Mouse (Mus musculus): Measurements from ENCODE around the gene Sdk1. TPM values are rescaled to one million over a fixed set of nuclear protein-coding genes. Genes with fewer than 3 reads are reported as not detected.

The Sdk1 gene
- polyA plus RNA-seq, 1 experiment from 2014 or later: 3.4 TPM

DNA sequence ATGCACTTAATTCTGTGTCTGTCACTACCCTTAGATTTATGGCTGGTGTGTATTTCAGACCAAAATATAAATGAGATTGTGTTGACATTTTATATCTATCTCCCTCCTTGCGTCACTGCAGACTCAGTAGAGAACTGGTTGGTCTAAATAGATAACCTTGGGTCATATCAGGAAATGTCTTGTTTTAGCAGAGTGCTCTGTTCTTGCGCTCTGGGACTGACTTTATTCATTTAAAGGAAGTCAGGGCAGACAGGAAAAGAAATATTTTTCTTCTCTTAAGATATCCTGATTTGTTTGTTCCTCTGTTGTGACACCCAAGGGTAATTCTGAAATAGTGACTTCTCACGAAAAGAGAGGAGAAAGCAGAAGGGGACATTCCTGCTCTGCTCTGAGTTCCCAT is 669.2 kb downstream of the Sdk1 start:
- 59% methylated on average over 3 of the region's 3 CpGs for WGBS
- no peak overlapping the region for H3K27ac ChIP-seq (ENCODE audit: low read length)

DNA sequence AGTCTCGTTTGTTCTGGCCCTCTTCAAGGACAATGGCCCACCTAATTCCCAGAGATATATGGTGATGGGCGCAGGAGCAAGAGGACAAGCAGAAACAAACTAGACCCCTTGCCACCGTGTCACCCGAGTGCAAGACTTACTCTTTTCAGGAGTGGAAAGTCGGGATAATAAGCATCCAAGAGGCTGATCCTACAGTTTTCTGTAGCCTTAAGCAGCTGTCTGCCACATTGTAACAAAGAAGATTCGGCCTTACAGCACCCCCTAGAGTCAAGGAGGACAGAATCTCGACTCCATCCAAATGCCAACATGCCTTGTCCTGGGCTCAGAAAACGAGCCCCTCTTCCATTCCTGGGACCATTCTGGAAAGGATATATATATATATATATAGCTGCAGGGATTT is 669.6 kb downstream of the Sdk1 start:
- Histone ChIP-seq H3K4me1 (ENCODE audit: control insufficient read depth, insufficient read depth, low read length) (0 out of 2 replicates have a peak, but pooled peaks cover 5% of the 10 kb centered on the region), H3K27ac (ENCODE audit: low read length) (no peak overlapping the region), H3K4me3 (replicated peaks; ENCODE audit: low read length) (no peak overlapping the region), H3K9me3 (replicated peaks; ENCODE audit: control insufficient read depth, low read length) (no peaks in the 10 kb centered on the region), H3K27me3 (ENCODE audit: control insufficient read depth, insufficient read depth, low read length) (no peaks in the 10 kb centered on the region), H3K4me2 (ENCODE audit: low read depth, low read length) (no peak overlapping the region), H3K36me3 (ENCODE audit: control insufficient read depth, insufficient read depth, low read length) (no peaks in the 10 kb centered on the region), H3K9ac (ENCODE audit: low read length) (no peak overlapping the region)
- ATAC-seq (ENCODE audit: insufficient read depth, low FRiP score): no peak
- 62% methylated on average over 8 of the region's 8 CpGs for WGBS

More for the DNA sequence above, 669.2 kb downstream of the Sdk1 start:
- no peak for ATAC-seq (ENCODE audit: insufficient read depth, low FRiP score)
- no peaks in the 10 kb centered on the region for H3K36me3 ChIP-seq (ENCODE audit: control insufficient read depth, insufficient read depth, low read length)
- no peaks in the 10 kb centered on the region for H3K27me3 ChIP-seq (ENCODE audit: control insufficient read depth, insufficient read depth, low read length)
- no peak overlapping the region for H3K9ac ChIP-seq (ENCODE audit: low read length)
- no peak overlapping the region for H3K4me3 ChIP-seq (replicated peaks; ENCODE audit: low read length)
- H3K9me3 ChIP-seq (replicated peaks; ENCODE audit: control insufficient read depth, low read length): no peaks in the 10 kb centered on the region
- no peak overlapping the region for H3K4me2 ChIP-seq (ENCODE audit: low read depth, low read length)
- H3K4me1 ChIP-seq (ENCODE audit: control insufficient read depth, insufficient read depth, low read length): 0 out of 2 replicates have a peak, but pooled peaks cover 5% of the 10 kb centered on the region

DNA sequence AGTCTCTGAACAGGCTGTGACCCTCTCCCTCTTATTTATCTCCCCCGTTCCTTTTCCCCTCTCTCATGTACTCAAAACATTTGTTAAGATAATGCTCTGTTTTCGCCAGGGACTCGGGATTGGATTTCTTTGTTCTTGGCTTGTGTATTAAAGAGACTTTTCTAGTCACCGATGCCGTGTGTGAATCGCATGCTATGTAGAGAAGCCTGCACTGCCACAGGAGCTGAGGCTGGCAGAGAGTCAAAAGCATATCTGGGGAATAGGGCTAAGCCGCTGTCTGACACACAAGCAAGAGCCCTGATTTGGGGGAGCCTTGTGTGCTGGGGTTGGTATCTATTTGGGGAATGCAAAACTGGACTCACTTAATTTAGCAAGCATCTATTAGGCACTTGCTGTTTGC is 671.6 kb downstream of the Sdk1 start:
- H3K27me3 ChIP-seq (ENCODE audit: control insufficient read depth, insufficient read depth, low read length): no peaks in the 10 kb centered on the region
- no peaks in the 10 kb centered on the region for H3K9me3 ChIP-seq (replicated peaks; ENCODE audit: control insufficient read depth, low read length)
- H3K36me3 ChIP-seq (ENCODE audit: control insufficient read depth, insufficient read depth, low read length): no peaks in the 10 kb centered on the region
- no peaks in the 10 kb centered on the region for H3K4me1 ChIP-seq (ENCODE audit: control insufficient read depth, insufficient read depth, low read length)
- no peak overlapping the region for H3K27ac ChIP-seq (ENCODE audit: low read length)
- ATAC-seq (ENCODE audit: insufficient read depth, low FRiP score): no peak
- H3K9ac ChIP-seq (ENCODE audit: low read length): no peak overlapping the region
- H3K4me3 ChIP-seq (replicated peaks; ENCODE audit: low read length): no peak overlapping the region
- 62% methylated on average over 7 of the region's 7 CpGs for WGBS
- H3K4me2 ChIP-seq (ENCODE audit: low read depth, low read length): no peak overlapping the region

DNA sequence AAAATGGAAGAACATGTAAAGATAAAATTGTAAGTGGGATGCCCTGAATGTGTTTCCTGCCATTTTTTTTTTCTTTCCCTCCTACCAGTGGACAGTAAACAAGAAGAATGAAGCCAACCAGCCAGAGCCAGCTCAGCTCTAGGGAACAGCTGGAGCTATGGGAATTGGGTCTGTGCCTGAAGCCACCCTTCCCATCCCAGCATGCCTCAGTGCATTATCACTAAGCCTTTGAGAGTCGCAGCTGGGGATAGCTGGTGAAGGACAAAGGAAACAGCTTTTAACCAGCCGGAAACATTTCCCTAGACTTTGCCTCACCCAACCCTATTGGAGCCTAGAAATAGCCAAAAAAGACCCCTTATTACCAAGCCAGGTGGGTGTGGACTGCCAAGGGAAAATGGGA is 675.7 kb downstream of the Sdk1 start:
- Histone ChIP-seq H3K36me3 (ENCODE audit: control insufficient read depth, insufficient read depth, low read length) (no peaks in the 10 kb centered on the region), H3K9me3 (replicated peaks; ENCODE audit: control insufficient read depth, low read length) (no peaks in the 10 kb centered on the region), H3K9ac (ENCODE audit: low read length) (no peak overlapping the region), H3K4me3 (replicated peaks; ENCODE audit: low read length) (no peak overlapping the region), H3K27me3 (ENCODE audit: control insufficient read depth, insufficient read depth, low read length) (no peaks in the 10 kb centered on the region), H3K4me2 (ENCODE audit: low read depth, low read length) (no peak overlapping the region), H3K27ac (ENCODE audit: low read length) (no peak overlapping the region), H3K4me1 (ENCODE audit: control insufficient read depth, insufficient read depth, low read length) (no peaks in the 10 kb centered on the region)
- 32% methylated on average over 2 of the region's 2 CpGs for WGBS
- ATAC-seq (ENCODE audit: insufficient read depth, low FRiP score): no peak

DNA sequence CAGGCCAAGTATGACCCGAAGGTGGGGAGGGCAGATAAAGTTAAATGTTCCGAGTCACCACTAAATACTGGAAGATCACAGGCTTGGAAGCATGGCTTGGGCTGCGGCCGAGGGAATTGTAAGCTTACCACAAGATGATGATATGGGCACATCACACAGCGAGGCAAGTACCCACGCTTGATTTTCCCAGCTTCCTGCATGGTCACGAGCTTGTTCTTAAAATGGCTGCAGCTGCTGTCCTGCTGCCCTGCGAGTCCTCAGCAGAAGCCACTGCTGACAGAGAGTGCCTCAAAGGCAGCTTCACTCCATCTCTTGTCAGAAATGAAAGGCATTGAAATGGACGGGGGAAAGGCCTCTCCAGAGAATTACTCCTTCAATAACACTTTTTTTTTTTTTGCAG is 697.7 kb downstream of the Sdk1 start:
- no peaks in the 10 kb centered on the region for H3K36me3 ChIP-seq (ENCODE audit: control insufficient read depth, insufficient read depth, low read length)
- H3K4me2 ChIP-seq (ENCODE audit: low read depth, low read length): no peak overlapping the region
- no peak overlapping the region for H3K27ac ChIP-seq (ENCODE audit: low read length)
- ATAC-seq (ENCODE audit: insufficient read depth, low FRiP score): no peak
- H3K9me3 ChIP-seq (replicated peaks; ENCODE audit: control insufficient read depth, low read length): no peaks in the 10 kb centered on the region
- H3K4me3 ChIP-seq (replicated peaks; ENCODE audit: low read length): no peak overlapping the region
- H3K9ac ChIP-seq (ENCODE audit: low read length): no peak overlapping the region
- no peaks in the 10 kb centered on the region for H3K27me3 ChIP-seq (ENCODE audit: control insufficient read depth, insufficient read depth, low read length)
- H3K4me1 ChIP-seq (ENCODE audit: control insufficient read depth, insufficient read depth, low read length): no peaks in the 10 kb centered on the region
- WGBS: 75% methylated on average over 9 of the region's 9 CpGs

DNA sequence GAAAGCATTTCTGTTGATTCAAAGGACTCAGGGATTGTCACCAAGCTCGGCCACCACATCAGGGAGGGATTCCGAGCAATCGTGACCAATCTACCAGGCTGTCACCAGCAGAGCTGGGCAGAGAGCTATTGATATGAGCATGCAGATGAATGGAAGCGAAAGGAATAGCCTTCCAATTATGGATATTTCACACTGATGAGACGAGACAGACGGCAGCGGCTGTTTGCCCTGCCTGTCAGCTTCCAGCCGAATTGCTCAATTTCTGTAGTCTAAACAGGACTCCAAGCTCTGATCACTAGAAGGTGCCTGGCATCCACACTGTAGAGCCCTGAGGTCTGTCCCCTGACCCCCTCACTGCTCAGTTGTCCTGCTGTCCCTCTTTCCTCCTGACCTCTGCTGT is 699.3 kb downstream of the Sdk1 start:
- Histone ChIP-seq H3K36me3 (ENCODE audit: control insufficient read depth, insufficient read depth, low read length) (no peaks in the 10 kb centered on the region), H3K9me3 (replicated peaks; ENCODE audit: control insufficient read depth, low read length) (no peaks in the 10 kb centered on the region), H3K27me3 (ENCODE audit: control insufficient read depth, insufficient read depth, low read length) (no peaks in the 10 kb centered on the region), H3K4me2 (ENCODE audit: low read depth, low read length) (no peak overlapping the region), H3K9ac (ENCODE audit: low read length) (no peak overlapping the region), H3K4me3 (replicated peaks; ENCODE audit: low read length) (no peak overlapping the region), H3K27ac (ENCODE audit: low read length) (no peak overlapping the region), H3K4me1 (ENCODE audit: control insufficient read depth, insufficient read depth, low read length) (no peaks in the 10 kb centered on the region)
- no peak for ATAC-seq (ENCODE audit: insufficient read depth, low FRiP score)
- 89% methylated on average over 8 of the region's 8 CpGs for WGBS

DNA sequence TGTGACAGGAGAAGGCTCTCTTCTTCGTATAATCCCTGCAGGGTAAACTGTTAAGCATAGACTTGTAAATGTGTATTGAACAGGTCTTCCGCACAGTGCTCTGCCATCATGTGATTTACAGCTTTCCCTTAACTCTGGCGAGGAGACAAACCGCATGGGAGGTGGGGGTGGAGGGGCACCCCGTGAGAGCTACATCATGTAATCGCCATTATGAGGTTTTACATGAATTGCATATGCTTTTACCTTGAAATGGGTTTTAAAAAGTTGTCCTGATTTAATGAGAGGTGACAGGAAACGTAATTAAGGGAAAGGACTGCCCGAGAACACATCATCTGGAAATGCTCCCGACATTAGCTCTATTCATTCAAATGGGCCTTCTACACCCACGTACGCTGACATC is 709.5 kb downstream of the Sdk1 start:
- no peak for ATAC-seq (ENCODE audit: insufficient read depth, low FRiP score)
- H3K4me1 ChIP-seq (ENCODE audit: control insufficient read depth, insufficient read depth, low read length): no peaks in the 10 kb centered on the region
- H3K9me3 ChIP-seq (replicated peaks; ENCODE audit: control insufficient read depth, low read length): no peaks in the 10 kb centered on the region
- no peaks in the 10 kb centered on the region for H3K27me3 ChIP-seq (ENCODE audit: control insufficient read depth, insufficient read depth, low read length)
- H3K4me2 ChIP-seq (ENCODE audit: low read depth, low read length): no peak overlapping the region
- no peak overlapping the region for H3K9ac ChIP-seq (ENCODE audit: low read length)
- H3K36me3 ChIP-seq (ENCODE audit: control insufficient read depth, insufficient read depth, low read length): no peaks in the 10 kb centered on the region
- 68% methylated on average over 11 of the region's 11 CpGs for WGBS
- H3K27ac ChIP-seq (ENCODE audit: low read length): no peak overlapping the region
- no peak overlapping the region for H3K4me3 ChIP-seq (replicated peaks; ENCODE audit: low read length)

DNA sequence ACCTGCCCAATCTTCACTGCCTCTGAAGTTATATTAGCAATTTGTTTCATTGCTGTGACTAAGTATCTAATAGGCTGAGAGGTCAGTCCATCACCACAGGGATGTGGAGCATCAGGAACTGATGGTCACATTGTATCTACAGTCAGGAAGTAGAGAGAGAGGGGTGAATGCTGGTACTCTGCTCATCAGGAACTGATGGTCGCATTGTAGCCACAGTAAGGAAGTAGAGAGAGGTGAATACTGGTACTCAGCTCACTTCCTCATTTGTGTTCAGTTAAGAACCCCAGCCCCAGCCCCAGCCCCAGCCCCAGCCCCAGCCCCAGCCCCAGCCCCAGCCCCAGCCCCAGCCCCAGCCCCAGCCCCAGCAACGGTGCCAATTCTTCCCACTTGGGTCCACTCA is 711.0 kb downstream of the Sdk1 start:
- WGBS: 83% methylated on average over 2 of the region's 2 CpGs
- Histone ChIP-seq H3K9me3 (replicated peaks; ENCODE audit: control insufficient read depth, low read length) (no peaks in the 10 kb centered on the region), H3K27ac (ENCODE audit: low read length) (no peak overlapping the region), H3K27me3 (ENCODE audit: control insufficient read depth, insufficient read depth, low read length) (no peaks in the 10 kb centered on the region), H3K4me1 (ENCODE audit: control insufficient read depth, insufficient read depth, low read length) (no peaks in the 10 kb centered on the region), H3K36me3 (ENCODE audit: control insufficient read depth, insufficient read depth, low read length) (no peaks in the 10 kb centered on the region), H3K9ac (ENCODE audit: low read length) (no peak overlapping the region), H3K4me2 (ENCODE audit: low read depth, low read length) (no peak overlapping the region), H3K4me3 (replicated peaks; ENCODE audit: low read length) (no peak overlapping the region)
- no peak for ATAC-seq (ENCODE audit: insufficient read depth, low FRiP score)

DNA sequence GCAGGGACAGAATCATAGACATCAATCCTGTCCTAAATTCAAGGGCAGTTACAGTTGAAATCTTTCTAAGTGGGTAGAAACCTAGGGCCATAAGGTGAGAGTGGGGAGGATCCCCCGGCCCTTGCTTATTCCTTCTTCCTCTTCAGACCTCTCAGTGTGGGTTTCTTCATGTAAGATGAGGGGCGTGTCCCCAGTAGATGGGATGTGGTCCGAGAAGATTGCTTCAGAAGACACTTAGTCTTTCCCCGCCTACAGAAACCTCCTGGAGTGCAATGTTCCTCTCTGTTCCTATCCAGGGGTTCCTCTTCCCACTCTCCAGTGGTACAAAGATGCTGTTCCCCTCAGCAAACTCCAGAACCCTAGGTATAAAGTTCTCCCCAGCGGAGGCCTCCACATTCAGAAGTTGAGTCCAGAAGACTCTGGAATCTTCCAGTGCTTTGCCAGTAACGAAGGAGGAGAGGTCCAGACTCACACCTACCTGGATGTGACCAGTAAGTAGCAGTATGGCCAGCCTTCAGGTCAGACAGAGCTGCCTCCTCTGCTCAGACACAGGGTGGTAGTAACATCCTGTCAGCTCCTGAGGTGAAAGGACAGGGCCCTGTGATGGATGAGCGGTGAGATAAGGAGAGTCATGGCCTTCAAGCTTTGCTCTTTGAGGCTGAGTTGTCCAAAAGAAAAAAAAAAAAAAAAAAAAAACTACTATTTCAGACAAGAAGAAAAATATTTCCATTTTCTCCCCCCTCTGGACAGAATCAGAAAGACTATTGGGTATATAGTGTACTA is 711.6 kb downstream of the Sdk1 start:
- ATAC-seq (ENCODE audit: insufficient read depth, low FRiP score): no peak
- no peaks in the 10 kb centered on the region for H3K4me1 ChIP-seq (ENCODE audit: control insufficient read depth, insufficient read depth, low read length)
- no peak overlapping the region for H3K4me3 ChIP-seq (replicated peaks; ENCODE audit: low read length)
- H3K9me3 ChIP-seq (replicated peaks; ENCODE audit: control insufficient read depth, low read length): no peaks in the 10 kb centered on the region
- H3K9ac ChIP-seq (ENCODE audit: low read length): no peak overlapping the region
- 80% methylated on average over 7 of the region's 7 CpGs for WGBS
- no peak overlapping the region for H3K4me2 ChIP-seq (ENCODE audit: low read depth, low read length)
- no peaks in the 10 kb centered on the region for H3K27me3 ChIP-seq (ENCODE audit: control insufficient read depth, insufficient read depth, low read length)
- H3K36me3 ChIP-seq (ENCODE audit: control insufficient read depth, insufficient read depth, low read length): no peaks in the 10 kb centered on the region
- H3K27ac ChIP-seq (ENCODE audit: low read length): no peak overlapping the region
